Mouse (Mus musculus) bone marrow, adult 2 months (tissue): ENCODE results near the gene Cul5.

Source experiments
- CTCF ChIP-seq: fragments of 200-500 bp; IDR thresholded peaks from 2 replicates; pipeline ENCODE4 v1.5.1; 2011; ENCODE audit warnings: low read length, control low read depth; ENCODE audit not compliant: control insufficient read depth, insufficient read depth
- POLR2A ChIP-seq: fragments of 200-500 bp; IDR thresholded peaks from 2 replicates; pipeline ENCODE4 v1.6.1; 2011; ENCODE audit warnings: low read depth, mild to moderate bottlenecking, control low read depth, low read length, borderline replicate concordance; ENCODE audit not compliant: control insufficient read depth

GRCm38 (mm10) chr9:53572516-53573307 is 97.1 kb downstream of the Cul5 start:
- no peak for TF ChIP-seq CTCF
- no peak for TF ChIP-seq POLR2A
